Mouse (Mus musculus) pancreas, adult 10 weeks (tissue): ENCODE results near the gene Glg1. TPM values are rescaled to one million over a fixed set of nuclear protein-coding genes. Genes with fewer than 3 reads are reported as not detected.

Source experiments
- polyA plus RNA-seq: library from polyadenylated mRNA; stranded (reverse); fragments of 350-450 nt; fragmentation: Illumina TruSeq; extraction: RNeasy Lipid Tissue Mini Kit (QIAGEN cat#74804); gene quantifications from one replicate; pipeline ENCODE4 v1.2.3, GENCODE M21; 2015; ENCODE audit warnings: low read depth, low replicate concordance; ENCODE audit not compliant: insufficient read depth

Glg1 gene
- 9.4 TPM for polyA plus RNA-seq

GRCm38 (mm10) chr8:111258631-111259407 lies at the start of gene Glg1:
TSS of gene Glg1 (minus strand) at chr8:111259216.

DNA sequence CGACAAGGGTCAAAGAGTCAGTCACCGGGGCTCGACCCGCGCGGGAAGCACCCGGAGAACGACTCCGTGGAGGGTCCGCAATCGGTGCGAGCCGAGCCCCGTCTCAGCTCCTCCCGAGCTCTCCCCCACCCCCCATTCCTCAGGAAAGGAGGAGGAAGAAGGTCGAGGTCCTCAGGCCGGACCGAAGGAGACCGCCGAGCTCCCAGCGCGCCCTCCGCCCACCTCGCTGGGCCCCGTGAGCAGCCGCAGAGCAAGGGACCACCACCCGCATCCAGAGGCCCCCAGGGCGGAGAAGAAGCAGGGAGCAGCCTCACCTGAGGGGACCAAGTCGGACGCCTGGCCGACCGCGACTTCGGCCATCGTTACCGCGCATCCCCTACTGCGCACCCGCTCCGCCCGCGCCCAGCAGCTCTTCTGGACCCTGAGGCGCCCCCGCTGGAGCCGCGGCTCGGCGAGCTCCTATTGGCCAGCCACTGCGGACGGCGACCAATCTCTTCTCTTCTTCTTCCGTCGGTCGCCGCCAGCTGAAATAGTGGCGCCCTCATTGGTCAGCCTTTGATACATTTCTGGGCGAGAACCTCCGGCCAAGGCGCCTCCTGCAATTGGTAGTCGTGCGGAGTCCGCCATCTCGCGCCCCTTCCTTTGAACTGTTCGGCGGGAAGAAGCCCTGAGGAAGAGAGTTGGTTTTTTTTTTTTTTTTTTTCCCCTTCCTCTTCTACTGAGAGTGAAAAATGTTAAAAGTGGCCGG lies 41.0 kb upstream of the Glg1 start, which contains the start of gene Rfwd3:
Gene Rfwd3 (minus strand): TSS at position 402 of the 748 bp plus-strand sequence.

Other genes with a start within 250 kb of the Glg1 start
- 1.4 TPM for gene Ddx19b, start 227.5 kb downstream of the Glg1 start, polyA plus RNA-seq
- gene Aars, start 226.1 kb downstream of the Glg1 start, polyA plus RNA-seq = 9.4 TPM
- not detected for gene Exosc6, start 202.9 kb downstream of the Glg1 start, polyA plus RNA-seq
- gene Clec18a, start 166.8 kb downstream of the Glg1 start, polyA plus RNA-seq = not detected
- 1.3 TPM for gene Pdpr, start 164.6 kb downstream of the Glg1 start, polyA plus RNA-seq
- 2.3 TPM for gene Rfwd3, start 41.0 kb upstream of the Glg1 start, polyA plus RNA-seq
- gene Mlkl, start 79.0 kb upstream of the Glg1 start, polyA plus RNA-seq = 1.0 TPM
- 0.55 TPM for gene Fa2h, start 134.6 kb upstream of the Glg1 start, polyA plus RNA-seq